Mouse (Mus musculus): Measurements from ENCODE around the gene Senp6.
"Not testable (repeated sequence)": the region's sequence is repeated elsewhere in the genome, so short reads cannot be mapped to it uniquely, and the experiment has no call there.

Senp6 gene

GRCm38 (mm10) chr9:80080941-80081340, 14.2 kb downstream of the Senp6 start:
- no peak for DNase-seq

GRCm38 (mm10) chr9:80084429-80085092, 17.9 kb downstream of the Senp6 start:
- no peak for DNase-seq

GRCm38 (mm10) chr9:80085665-80086064, 19.0 kb downstream of the Senp6 start:
- no peak for DNase-seq

DNA sequence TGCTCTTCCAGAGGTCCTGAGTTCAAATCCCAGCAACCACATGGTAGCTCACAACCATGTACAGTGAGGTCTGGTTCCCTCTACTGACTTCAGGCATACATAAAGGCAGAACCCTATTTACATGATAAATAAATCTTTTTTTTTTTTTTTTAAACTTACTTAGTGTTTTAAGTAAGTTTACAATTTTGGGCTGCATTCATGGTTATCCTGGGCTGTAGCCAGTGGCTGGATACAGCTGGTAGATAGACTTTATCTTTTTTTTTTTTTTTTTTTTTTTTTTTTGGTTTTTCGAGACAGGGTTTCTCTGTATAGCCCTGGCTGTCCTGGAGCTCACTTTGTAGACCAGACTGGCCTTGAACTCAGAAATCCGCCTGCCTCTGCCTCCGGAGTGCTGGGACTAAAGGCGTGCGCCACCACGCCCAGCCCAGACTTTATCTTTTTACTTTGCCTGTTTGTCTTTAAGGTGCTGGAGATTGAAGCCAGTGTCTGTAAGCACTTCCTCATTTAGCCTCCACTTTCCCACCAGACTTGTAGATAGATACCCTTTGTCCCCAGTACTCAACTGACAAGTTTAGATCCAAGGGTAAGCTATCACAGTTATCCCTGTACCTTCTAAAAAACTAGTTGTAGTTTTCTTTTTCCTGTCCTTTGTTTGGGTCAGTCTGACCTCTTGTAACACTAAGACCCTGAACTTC, 19.7 kb downstream of the Senp6 start:
- DNase-seq, result not testable (repeated sequence)

- DNase-seq, result no peak
Observed at GRCm38 (mm10) chr9:80089409-80089808, 22.7 kb downstream of the Senp6 start.

DNA sequence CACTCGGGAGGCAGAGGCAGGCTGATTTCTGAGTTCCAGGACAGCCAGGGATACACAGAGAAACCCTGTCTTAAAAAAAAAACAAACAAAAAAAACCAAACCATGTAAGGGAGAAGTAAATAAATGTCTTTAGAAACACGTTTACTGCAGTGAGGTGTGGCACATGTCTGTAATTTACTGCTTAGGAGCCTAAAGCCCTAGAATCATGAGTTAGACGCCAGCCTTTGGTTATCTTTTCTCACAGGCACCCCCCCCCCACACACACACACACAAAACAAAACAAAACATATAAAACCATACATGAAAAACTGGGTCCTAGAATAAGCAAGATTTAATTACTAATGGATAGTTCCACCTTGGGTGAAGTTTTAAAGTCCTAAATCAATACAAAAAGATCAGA, 29.6 kb downstream of the Senp6 start:
- DNase-seq, result no peak

DNA sequence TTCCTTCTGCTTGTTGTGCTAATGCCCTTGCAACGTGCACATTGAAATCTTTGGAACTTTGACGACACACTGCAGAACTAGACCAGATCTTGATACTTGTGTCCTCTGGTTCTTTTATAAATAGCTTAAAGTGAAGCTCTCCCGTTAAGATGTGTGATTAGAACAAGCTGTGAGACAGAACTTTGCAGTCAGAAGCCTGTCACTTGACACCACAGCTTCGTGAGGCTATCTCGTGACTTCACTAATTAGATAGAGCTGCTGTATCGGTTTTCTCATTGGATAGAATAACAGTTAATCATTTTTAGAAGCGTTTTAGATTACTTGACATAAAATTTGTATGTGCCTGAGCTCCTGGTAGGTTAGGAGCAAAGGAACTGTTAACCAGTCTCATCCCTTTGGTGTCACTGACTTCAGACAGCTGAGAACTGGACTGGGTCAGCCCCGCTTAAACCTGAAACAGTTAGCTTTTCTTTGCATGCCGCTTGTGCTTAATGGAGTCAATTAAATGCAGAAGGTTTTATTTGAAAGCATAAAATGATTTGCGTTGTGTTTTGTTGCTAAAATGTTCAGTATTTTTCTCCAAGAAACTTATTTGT, 79.4 kb downstream of the Senp6 start:
- DNase-seq, result no peak

- DNase-seq, result no peak
Observed at GRCm38 (mm10) chr9:80149594-80149993, 82.9 kb downstream of the Senp6 start.

- no peak for DNase-seq
Observed at GRCm38 (mm10) chr9:80155277-80155676, 88.6 kb downstream of the Senp6 start.

- DNase-seq, result no peak
Observed at GRCm38 (mm10) chr9:80156780-80157179, 90.1 kb downstream of the Senp6 start.

DNA sequence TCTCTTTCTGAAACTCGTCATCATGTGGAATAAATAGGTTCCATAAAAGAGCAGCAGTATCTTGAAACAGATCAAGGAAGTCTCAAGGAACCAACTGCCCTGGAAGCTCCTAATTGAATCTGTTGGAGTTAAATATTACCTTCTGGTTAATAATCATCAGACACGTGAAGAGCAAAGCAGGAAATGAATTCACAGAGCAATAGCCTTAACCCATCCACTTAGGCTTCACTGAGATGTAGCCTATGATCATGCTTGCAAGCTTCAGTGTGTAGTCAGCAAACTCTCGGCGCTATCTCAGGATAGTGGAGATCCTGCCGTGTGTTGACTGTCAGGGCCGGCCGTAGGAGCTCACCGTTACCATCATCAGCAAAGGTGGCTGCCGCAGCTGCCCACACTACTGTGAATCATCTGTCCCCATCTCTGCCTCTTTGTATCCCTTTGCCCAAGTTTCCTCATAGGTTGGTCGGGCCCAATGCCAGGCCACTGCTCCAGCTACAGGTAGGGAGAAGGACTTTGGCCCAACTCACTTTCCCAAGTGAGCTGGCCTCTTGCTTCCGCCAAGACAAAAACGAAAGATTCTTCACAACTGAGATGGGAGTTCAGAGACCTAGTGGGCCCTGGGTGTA, 91.2 kb downstream of the Senp6 start:
- no peak for DNase-seq

DNA sequence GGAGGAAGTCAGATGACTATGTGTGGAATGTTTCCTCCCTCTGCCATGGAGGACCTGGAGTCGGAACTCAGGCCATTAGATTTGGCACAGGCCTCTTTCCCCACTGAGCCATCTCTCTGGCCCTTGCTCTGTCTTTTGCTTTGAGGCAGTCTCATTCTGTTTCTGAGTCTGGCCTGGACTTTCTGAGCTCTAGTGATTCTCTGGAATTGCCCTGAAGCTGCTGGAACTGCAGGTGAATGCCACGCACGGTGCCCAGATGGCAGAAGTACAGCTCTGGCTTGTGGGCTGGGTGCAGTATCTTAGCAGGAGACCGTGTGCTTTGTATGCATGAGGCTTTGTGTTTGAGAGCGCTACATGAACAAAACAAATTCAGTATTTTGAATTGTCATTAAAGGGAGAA, 92.2 kb downstream of the Senp6 start:
- no peak for DNase-seq

DNA sequence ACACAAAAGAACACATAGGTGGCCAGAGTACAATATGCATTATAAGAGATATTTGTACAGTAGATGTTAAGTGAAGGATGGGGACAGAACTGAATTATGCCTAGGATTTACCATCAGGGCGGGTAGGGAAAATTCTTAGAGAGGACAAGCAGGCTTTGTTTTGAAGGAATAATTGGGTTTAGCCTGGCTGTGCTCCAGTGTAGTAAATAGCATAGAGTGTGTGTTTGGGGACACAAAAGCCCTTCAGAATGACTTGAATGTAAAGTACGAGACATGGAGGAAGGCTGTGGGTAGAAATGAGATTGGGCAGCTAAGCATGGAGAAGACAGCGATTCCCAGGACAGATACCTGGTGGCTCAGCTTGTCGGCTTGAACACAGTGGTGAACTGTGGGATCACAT, 94.7 kb downstream of the Senp6 start:
- DNase-seq, result no peak

DNA sequence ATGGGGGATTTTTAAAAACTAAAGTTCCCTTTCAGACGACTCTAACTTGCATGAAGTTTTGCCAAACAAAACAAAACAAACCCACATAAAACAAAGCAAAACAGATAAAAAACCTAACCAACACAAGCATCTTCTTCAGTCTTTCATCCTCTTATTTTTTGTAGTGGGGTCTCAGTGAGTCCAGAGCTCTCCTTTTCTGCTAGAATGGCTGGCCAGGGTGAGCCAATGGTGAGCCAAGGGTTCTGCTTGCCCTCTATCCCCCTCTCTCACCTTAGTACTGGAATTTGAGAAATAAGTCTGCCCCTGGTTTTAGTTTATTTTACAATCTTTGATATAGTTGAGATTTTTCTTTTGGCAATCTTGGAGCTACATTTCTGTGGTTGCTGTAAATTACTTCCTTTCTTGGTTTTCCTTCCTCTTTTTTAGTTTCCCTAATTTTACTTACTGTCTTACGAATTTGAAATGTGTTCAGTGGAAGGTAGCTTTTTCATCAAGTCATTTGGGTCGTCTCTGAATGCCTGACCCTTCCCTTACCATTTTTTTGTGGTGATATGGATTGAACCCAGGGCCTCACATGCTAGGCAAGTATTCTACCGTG, 96.5 kb downstream of the Senp6 start:
- DNase-seq, result no peak

DNA sequence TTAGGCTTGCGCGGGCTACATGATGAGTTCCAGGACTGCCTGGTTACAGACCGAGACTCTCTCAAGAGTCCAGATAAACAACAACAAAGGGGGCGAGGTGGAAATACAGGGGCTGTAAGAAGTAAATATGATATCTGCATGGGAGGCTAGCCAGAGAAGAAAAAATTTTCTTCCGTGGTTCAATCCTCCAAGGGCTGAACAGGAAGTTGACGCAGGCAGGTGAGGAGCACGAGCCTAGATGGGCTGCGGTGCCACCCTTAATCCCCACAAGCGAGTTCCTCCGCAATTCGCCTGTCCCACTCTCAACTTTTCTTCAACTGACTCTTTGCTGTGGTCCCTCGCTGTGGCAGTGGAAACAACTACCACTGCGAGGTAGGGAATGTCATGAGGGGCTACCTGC, 97.5 kb downstream of the Senp6 start:
- DNase-seq, result no peak

- peak; percentile 93 for DNase-seq
Observed at GRCm38 (mm10) chr9:80164611-80165474, 98.1 kb downstream of the Senp6 start, which contains the start of gene Myo6. Gene Myo6 (plus strand): TSS chr9:80165031.

GRCm38 (mm10) chr9:80165690-80166089, 99.0 kb downstream of the Senp6 start:
- peak; percentile 20 for DNase-seq

GRCm38 (mm10) chr9:80166425-80166824, 99.7 kb downstream of the Senp6 start:
- DNase-seq, result no peak

- no peak for DNase-seq
Observed at GRCm38 (mm10) chr9:80167089-80167488, 100.4 kb downstream of the Senp6 start.

- DNase-seq, result no peak
Observed at GRCm38 (mm10) chr9:80169551-80169950, 102.8 kb downstream of the Senp6 start.

DNA sequence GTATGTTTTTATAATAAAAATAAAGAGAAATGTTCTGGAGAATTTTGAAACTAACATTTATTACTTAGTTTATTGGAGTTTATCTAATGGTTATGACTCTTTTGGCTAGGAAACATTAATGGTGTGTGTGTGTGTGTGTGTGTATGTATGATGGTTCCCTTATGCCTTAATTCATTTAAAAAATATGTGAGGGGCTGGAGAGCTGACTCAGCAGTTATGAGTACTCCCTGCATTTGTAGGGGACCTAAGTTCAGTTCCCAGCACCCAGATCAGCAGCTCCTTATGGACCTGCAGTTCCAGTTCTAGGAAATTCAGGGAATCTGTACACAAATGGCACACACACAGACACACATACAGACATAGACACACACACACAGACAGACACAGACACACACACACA, 104.5 kb downstream of the Senp6 start:
- DNase-seq, result no peak

Data from cerebellum, adult 8-10 months (tissue).